Mouse (Mus musculus): Measurements from ENCODE around the gene Slc25a11. TPM values are rescaled to one million over a fixed set of nuclear protein-coding genes. Genes with fewer than 3 reads are reported as not detected.

The Slc25a11 gene
- polyA plus RNA-seq, 1 experiment from 2014 or later: 221 TPM

DNA sequence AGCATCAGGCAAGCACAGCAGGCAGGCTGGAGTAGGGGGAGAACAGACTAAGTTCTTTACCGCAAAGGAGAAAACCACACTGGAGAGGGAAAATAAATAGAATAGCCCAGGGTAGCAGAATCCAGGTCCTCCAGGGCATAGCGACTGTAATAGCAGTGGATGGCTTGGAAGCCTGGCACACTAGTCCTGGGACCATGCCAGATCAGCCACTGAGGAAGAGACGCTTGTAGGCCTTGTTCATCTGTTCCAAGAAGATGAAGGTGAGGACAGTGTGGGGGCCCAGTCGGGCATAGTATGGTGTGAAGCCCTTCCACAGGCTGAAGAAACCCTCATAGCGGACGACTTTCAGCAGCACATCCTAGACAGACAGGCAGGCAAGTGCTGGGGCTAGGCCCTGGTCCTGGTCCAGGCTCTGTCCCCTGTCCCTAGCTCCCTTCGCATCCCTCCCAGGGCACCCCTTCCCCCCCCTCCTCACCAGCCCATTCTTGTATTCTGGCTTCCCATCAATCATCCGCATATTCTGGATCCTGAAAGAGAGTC, 2.6 kb downstream of the Slc25a11 start:
- H3K4me3 ChIP-seq (ENCODE audit: low read depth, low read length): no peak overlapping the region
- no peak for ATAC-seq (replicated peaks; ENCODE audit: insufficient number of reproducible peaks, low FRiP score, low TSS enrichment)
- no peak overlapping the region for H3K9ac ChIP-seq (ENCODE audit: low read depth, low read length)
- 92% methylated on average over 8 of the region's 8 CpGs for WGBS (ENCODE audit: insufficient replicate concordance)
- H3K27me3 ChIP-seq (ENCODE audit: control insufficient read depth, insufficient read depth, low read length): no peaks in the 10 kb centered on the region
- no peaks in the 10 kb centered on the region for H3K9me3 ChIP-seq (replicated peaks; ENCODE audit: control insufficient read depth, low read length)
- no peak overlapping the region for H3K27ac ChIP-seq (ENCODE audit: low read depth, low read length)
- H3K4me1 ChIP-seq (ENCODE audit: control insufficient read depth, insufficient read depth, low read length): peaks cover 22% of the 10 kb centered on the region
- H3K36me3 ChIP-seq (ENCODE audit: control insufficient read depth, insufficient read depth, low read length): peaks cover 24% of the 10 kb centered on the region
- peak overlapping the region; percentile 76; the same call in 1 of the 2 replicates for H3K4me2 ChIP-seq

DNA sequence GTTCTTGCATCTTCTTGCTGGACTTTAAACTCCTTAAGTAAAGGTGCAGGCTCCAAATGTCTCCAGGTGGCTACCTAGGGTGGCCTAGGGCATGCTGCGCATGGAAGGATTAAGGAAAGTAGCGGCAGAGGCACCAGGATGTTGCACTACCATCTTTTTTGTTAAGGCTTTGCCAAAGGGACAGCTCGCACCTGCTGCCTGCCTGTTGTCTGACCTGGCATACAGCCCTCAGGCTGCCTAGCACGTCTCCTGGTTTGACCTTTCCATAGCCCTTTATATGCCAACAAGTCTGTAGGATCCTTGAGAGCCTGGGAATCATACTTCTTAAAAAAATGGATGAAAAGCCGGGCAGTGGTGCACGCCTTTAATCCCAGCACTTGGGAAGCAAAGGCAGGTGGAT, 4.2 kb downstream of the Slc25a11 start:
- Histone ChIP-seq H3K27ac (ENCODE audit: low read depth, low read length) (no peak overlapping the region), H3K36me3 (ENCODE audit: control insufficient read depth, insufficient read depth, low read length) (peaks cover 16% of the 10 kb centered on the region), H3K4me2 (no peak overlapping the region), H3K4me1 (ENCODE audit: control insufficient read depth, insufficient read depth, low read length) (peaks cover 27% of the 10 kb centered on the region), H3K9me3 (replicated peaks; ENCODE audit: control insufficient read depth, low read length) (no peaks in the 10 kb centered on the region), H3K9ac (ENCODE audit: low read depth, low read length) (no peak overlapping the region), H3K27me3 (ENCODE audit: control insufficient read depth, insufficient read depth, low read length) (no peaks in the 10 kb centered on the region), H3K4me3 (ENCODE audit: low read depth, low read length) (no peak overlapping the region)
- no peak for ATAC-seq (replicated peaks; ENCODE audit: insufficient number of reproducible peaks, low FRiP score, low TSS enrichment)
- WGBS (ENCODE audit: insufficient replicate concordance): 93% methylated on average over 6 of the region's 6 CpGs

DNA sequence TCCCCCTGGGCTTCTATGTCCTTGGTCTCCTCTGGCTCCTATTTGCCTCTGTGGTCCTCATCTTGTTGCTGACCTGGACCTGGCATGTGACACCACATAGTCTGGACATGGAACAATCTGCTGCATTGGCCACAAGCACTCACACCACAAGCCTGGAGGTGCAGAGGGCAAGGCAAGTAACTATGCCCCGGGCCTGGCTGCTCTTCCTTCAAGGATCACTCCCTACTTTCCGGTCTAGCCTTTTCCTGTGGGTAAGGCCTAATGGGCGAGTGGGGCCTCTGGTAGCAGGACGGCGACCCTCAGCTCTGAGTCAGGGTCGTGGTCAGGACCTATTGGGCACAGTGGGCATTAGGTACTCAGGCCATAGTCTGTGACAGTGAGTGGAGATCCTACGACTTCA, 6.0 kb downstream of the Slc25a11 start:
- WGBS (ENCODE audit: insufficient replicate concordance): 76% methylated on average over 7 of the region's 7 CpGs
- no peak overlapping the region for H3K27ac ChIP-seq (ENCODE audit: low read depth, low read length)
- no peak for ATAC-seq (replicated peaks; ENCODE audit: insufficient number of reproducible peaks, low FRiP score, low TSS enrichment)
- peaks cover 27% of the 10 kb centered on the region for H3K4me1 ChIP-seq (ENCODE audit: control insufficient read depth, insufficient read depth, low read length)
- H3K4me3 ChIP-seq (ENCODE audit: low read depth, low read length): no peak overlapping the region
- peaks cover 16% of the 10 kb centered on the region for H3K36me3 ChIP-seq (ENCODE audit: control insufficient read depth, insufficient read depth, low read length)
- no peaks in the 10 kb centered on the region for H3K9me3 ChIP-seq (replicated peaks; ENCODE audit: control insufficient read depth, low read length)
- no peak overlapping the region for H3K4me2 ChIP-seq
- H3K9ac ChIP-seq (ENCODE audit: low read depth, low read length): no peak overlapping the region
- no peaks in the 10 kb centered on the region for H3K27me3 ChIP-seq (ENCODE audit: control insufficient read depth, insufficient read depth, low read length)

DNA sequence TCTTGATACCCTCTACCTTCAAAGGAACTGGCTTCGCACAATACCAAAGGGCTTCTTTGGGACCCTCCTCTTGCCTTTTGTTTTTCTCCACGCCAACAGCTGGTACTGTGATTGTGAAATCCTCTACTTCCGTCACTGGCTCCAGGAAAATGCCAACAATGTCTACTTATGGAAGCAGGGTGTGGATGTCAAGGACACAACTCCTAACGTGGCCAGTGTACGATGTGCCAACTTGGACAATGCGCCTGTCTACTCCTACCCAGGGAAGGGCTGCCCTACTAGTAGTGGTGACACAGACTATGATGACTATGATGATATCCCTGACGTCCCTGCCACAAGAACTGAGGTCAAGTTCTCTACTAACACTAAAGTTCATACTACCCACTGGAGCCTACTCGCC, 7.3 kb downstream of the Slc25a11 start:
- Histone ChIP-seq H3K9me3 (replicated peaks; ENCODE audit: control insufficient read depth, low read length) (no peaks in the 10 kb centered on the region), H3K4me2 (no peak overlapping the region), H3K4me3 (ENCODE audit: low read depth, low read length) (no peak overlapping the region), H3K27ac (ENCODE audit: low read depth, low read length) (no peak overlapping the region), H3K36me3 (ENCODE audit: control insufficient read depth, insufficient read depth, low read length) (peaks cover 9% of the 10 kb centered on the region), H3K9ac (ENCODE audit: low read depth, low read length) (no peak overlapping the region), H3K27me3 (ENCODE audit: control insufficient read depth, insufficient read depth, low read length) (no peaks in the 10 kb centered on the region), H3K4me1 (ENCODE audit: control insufficient read depth, insufficient read depth, low read length) (peaks cover 17% of the 10 kb centered on the region)
- no peak for ATAC-seq (replicated peaks; ENCODE audit: insufficient number of reproducible peaks, low FRiP score, low TSS enrichment)
- 76% methylated on average over 8 of the region's 8 CpGs for WGBS (ENCODE audit: insufficient replicate concordance)

DNA sequence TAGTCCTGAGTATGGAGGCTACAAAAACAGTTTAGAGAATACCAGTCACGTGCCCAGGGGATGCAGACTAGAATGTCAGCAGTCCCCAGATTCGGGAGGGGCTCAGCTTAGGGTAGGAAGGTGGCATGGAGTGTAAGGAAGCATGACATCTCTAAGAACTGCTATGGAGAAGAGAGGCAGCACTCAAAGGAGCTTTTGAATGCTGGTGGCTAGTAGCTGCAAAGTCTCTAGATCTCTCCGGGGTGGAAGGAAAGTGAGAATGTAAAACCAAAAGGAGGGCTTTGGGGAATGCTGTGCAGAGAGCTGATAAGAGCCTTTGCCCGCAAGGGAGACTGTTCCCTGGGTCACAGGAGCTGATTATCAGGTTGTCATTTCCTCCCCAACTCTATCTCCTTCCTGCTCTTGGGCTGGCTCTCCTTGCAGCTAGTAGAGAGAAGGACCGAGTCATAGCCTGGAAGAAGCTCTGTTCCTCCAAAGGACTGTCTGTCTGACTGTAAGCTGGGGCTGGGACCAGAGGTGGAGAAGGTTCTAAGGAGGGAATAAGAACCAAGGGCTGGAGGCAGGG, 8.5 kb downstream of the Slc25a11 start, which contains the start of gene Gp1ba:
TSS of gene Gp1ba (plus strand) at position 409 of the 565 bp plus-strand sequence.
- no peaks in the 10 kb centered on the region for H3K9me3 ChIP-seq (replicated peaks; ENCODE audit: control insufficient read depth, low read length)
- ATAC-seq (replicated peaks; ENCODE audit: insufficient number of reproducible peaks, low FRiP score, low TSS enrichment): peak; percentile 53; the same call in 1 of the 2 replicates
- no peaks in the 10 kb centered on the region for H3K36me3 ChIP-seq (ENCODE audit: control insufficient read depth, insufficient read depth, low read length)
- peaks cover 17% of the 10 kb centered on the region for H3K4me1 ChIP-seq (ENCODE audit: control insufficient read depth, insufficient read depth, low read length)
- H3K4me3 ChIP-seq (ENCODE audit: low read depth, low read length): no peak within 1 kb of the TSS
- 10% methylated on average over 5 of the region's 5 CpGs for WGBS (ENCODE audit: insufficient replicate concordance)
- H3K9ac ChIP-seq (ENCODE audit: low read depth, low read length): no peak within 1 kb of the TSS
- peak within 1 kb of the TSS; percentile 82 for H3K27ac ChIP-seq (ENCODE audit: low read depth, low read length)
- no peaks in the 10 kb centered on the region for H3K27me3 ChIP-seq (ENCODE audit: control insufficient read depth, insufficient read depth, low read length)
- H3K4me2 ChIP-seq: peak within 1 kb of the TSS; percentile 23

DNA sequence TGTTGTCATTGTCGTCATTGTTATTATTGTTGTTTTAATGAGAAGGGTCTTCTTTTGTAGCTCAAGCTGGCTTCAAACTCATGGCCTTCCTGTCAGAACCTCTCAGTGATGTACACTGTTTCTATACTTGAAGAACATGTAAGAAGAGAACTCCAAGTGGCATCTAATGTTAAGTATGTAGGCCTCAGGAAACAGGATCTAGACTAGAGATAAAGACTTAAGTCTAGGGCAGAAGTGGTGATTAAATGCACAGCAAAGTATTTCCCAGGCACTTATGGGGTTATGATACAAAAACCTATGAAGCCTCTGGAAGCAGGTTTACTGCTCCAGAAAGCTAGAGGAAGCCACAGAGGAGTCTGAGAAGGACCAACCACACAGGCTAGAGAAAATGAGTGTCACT, 9.0 kb downstream of the Slc25a11 start:
- Histone ChIP-seq H3K4me1 (ENCODE audit: control insufficient read depth, insufficient read depth, low read length) (peaks cover 17% of the 10 kb centered on the region), H3K9ac (ENCODE audit: low read depth, low read length) (no peak overlapping the region), H3K4me3 (ENCODE audit: low read depth, low read length) (no peak overlapping the region), H3K4me2 (peak overlapping the region; percentile 23), H3K27me3 (ENCODE audit: control insufficient read depth, insufficient read depth, low read length) (no peaks in the 10 kb centered on the region), H3K36me3 (ENCODE audit: control insufficient read depth, insufficient read depth, low read length) (no peaks in the 10 kb centered on the region), H3K9me3 (replicated peaks; ENCODE audit: control insufficient read depth, low read length) (no peaks in the 10 kb centered on the region), H3K27ac (ENCODE audit: low read depth, low read length) (peak overlapping the region; percentile 82)
- ATAC-seq (replicated peaks; ENCODE audit: insufficient number of reproducible peaks, low FRiP score, low TSS enrichment): no peak
- WGBS (ENCODE audit: insufficient replicate concordance): 69% methylated on average over 1 of the region's 1 CpGs

DNA sequence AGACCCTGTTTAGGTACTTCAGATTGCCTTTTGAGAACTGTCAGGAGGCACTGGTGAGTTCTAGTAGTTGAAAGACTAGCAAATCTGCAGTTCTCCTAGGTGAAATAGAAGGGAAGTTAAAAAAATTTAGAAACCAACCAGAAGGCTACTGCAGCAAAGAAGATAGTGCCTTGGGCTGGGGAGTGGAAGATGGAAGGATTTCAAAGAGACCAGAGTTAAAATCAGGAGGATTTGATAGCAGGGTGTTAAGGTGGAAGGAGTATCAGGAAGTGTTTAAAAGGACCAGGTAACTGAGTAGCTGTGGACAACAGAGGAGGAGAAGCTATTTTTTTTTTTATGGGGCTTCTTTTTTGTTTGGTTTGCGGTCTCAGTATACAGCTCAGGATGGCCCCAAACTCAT, 9.5 kb downstream of the Slc25a11 start:
- no peak for ATAC-seq (replicated peaks; ENCODE audit: insufficient number of reproducible peaks, low FRiP score, low TSS enrichment)
- WGBS (ENCODE audit: insufficient replicate concordance): 88% methylated on average over 1 of the region's 1 CpGs
- H3K4me2 ChIP-seq: no peak overlapping the region

DNA sequence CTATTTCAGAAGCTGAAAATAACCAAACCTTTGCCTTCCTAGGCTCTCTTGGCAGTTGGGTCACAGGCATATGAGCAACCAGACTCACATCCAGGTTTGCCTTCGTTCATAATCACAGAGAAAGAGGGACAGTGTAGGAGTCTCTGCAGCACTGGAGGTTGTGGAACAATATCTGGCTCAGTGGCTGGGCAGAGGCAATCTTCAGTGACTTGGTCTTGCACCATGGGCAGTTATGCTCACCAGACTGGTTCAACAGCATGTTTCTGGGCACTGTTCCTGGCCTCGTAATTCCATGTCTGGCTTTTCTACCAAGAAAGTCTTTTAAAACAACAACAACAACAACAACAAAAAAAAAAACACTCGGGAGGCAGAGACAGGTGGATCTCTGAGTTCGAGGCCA, 11.7 kb downstream of the Slc25a11 start:
- Histone ChIP-seq H3K4me2 (no peak overlapping the region), H3K4me1 (ENCODE audit: control insufficient read depth, insufficient read depth, low read length) (peaks cover 17% of the 10 kb centered on the region), H3K36me3 (ENCODE audit: control insufficient read depth, insufficient read depth, low read length) (no peaks in the 10 kb centered on the region), H3K4me3 (ENCODE audit: low read depth, low read length) (no peak overlapping the region), H3K27ac (ENCODE audit: low read depth, low read length) (no peak overlapping the region), H3K9me3 (replicated peaks; ENCODE audit: control insufficient read depth, low read length) (no peaks in the 10 kb centered on the region), H3K9ac (ENCODE audit: low read depth, low read length) (no peak overlapping the region), H3K27me3 (ENCODE audit: control insufficient read depth, insufficient read depth, low read length) (no peaks in the 10 kb centered on the region)
- ATAC-seq (replicated peaks; ENCODE audit: insufficient number of reproducible peaks, low FRiP score, low TSS enrichment): no peak
- 75% methylated on average over 4 of the region's 4 CpGs for WGBS (ENCODE audit: insufficient replicate concordance)

More for the DNA sequence above, 9.5 kb downstream of the Slc25a11 start:
- H3K4me1 ChIP-seq (ENCODE audit: control insufficient read depth, insufficient read depth, low read length): peaks cover 17% of the 10 kb centered on the region
- H3K9me3 ChIP-seq (replicated peaks; ENCODE audit: control insufficient read depth, low read length): no peaks in the 10 kb centered on the region
- H3K4me3 ChIP-seq (ENCODE audit: low read depth, low read length): no peak overlapping the region
- no peaks in the 10 kb centered on the region for H3K27me3 ChIP-seq (ENCODE audit: control insufficient read depth, insufficient read depth, low read length)
- H3K9ac ChIP-seq (ENCODE audit: low read depth, low read length): no peak overlapping the region
- H3K36me3 ChIP-seq (ENCODE audit: control insufficient read depth, insufficient read depth, low read length): no peaks in the 10 kb centered on the region
- peak overlapping the region; percentile 82; the same call in 1 of the 2 replicates for H3K27ac ChIP-seq (ENCODE audit: low read depth, low read length)

DNA sequence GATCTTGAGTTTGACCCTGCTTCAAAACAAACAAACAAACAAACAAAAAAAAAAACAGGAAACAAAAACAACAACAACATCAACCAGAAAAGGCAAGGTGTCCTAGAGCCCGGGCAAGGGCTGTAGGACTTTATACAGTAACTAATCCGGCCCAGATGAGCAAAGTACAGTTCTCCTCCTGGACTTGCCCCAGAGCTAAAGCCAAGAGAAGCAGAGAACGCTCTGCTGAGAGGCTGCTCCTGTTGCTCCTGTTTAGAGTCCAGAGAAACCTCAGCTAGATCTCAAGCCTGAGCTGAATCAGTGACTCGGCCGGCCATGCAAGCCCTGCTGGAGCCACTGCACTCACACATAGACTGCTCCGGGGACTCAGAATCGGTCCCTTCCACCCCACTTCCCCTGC, 17.1 kb downstream of the Slc25a11 start:
- Histone ChIP-seq H3K27me3 (ENCODE audit: control insufficient read depth, insufficient read depth, low read length) (no peaks in the 10 kb centered on the region), H3K36me3 (ENCODE audit: control insufficient read depth, insufficient read depth, low read length) (no peaks in the 10 kb centered on the region), H3K4me1 (ENCODE audit: control insufficient read depth, insufficient read depth, low read length) (no peaks in the 10 kb centered on the region), H3K9ac (ENCODE audit: low read depth, low read length) (no peak overlapping the region), H3K4me3 (ENCODE audit: low read depth, low read length) (no peak overlapping the region), H3K9me3 (replicated peaks; ENCODE audit: control insufficient read depth, low read length) (no peaks in the 10 kb centered on the region), H3K27ac (ENCODE audit: low read depth, low read length) (no peak overlapping the region), H3K4me2 (no peak overlapping the region)
- no peak for ATAC-seq (replicated peaks; ENCODE audit: insufficient number of reproducible peaks, low FRiP score, low TSS enrichment)
- WGBS (ENCODE audit: insufficient replicate concordance): 65% methylated on average over 7 of the region's 7 CpGs

All from heart, embryonic 11.5 days (tissue).